Mouse (Mus musculus): Measurements from ENCODE around the gene Asphd1. TPM values are rescaled to one million over a fixed set of nuclear protein-coding genes. Genes with fewer than 3 reads are reported as not detected.

Gene Asphd1
- polyA plus RNA-seq, 1 experiment = 0.35 TPM

GRCm38 (mm10) chr7:126959780-126960179, 10.4 kb upstream of the Asphd1 start:
- H3K27ac ChIP-seq (ENCODE audit: control insufficient read depth, insufficient read depth, low read length) = no peak overlapping the region
- 57% methylated on average over 9 of the region's 9 CpGs for WGBS
- H3K36me3 ChIP-seq (ENCODE audit: control insufficient read depth, insufficient read depth, low read length) = no peaks in the 10 kb centered on the region
- H3K4me3 ChIP-seq (ENCODE audit: control insufficient read depth, insufficient read depth, low read length) = no peak overlapping the region
- no peaks in the 10 kb centered on the region for H3K27me3 ChIP-seq (ENCODE audit: control insufficient read depth, insufficient read depth, low read length)
- no peaks in the 10 kb centered on the region for H3K4me1 ChIP-seq (replicated peaks; ENCODE audit: control insufficient read depth, insufficient read depth, low read length)
- DNase-seq = no peak
- no peak for TF ChIP-seq CTCF (IDR thresholded peaks at IDR 0.05; ENCODE audit: borderline replicate concordance, control insufficient read depth, extremely low read depth, insufficient read depth, low read length, poor library complexity)
- no peak for TF ChIP-seq POLR2A (IDR thresholded peaks at IDR 0.05; ENCODE audit: control insufficient read depth, extremely low read depth, insufficient read depth, low read length, poor library complexity)

GRCm38 (mm10) chr7:126955125-126955524, 5.7 kb upstream of the Asphd1 start:
- WGBS = 35% methylated on average over 3 of the region's 3 CpGs
- DNase-seq = no peak
- no peak for TF ChIP-seq CTCF (IDR thresholded peaks at IDR 0.05; ENCODE audit: borderline replicate concordance, control insufficient read depth, extremely low read depth, insufficient read depth, low read length, poor library complexity)
- 0 out of 2 replicates have a peak, but pooled peaks cover 5% of the 10 kb centered on the region for H3K4me1 ChIP-seq (replicated peaks; ENCODE audit: control insufficient read depth, insufficient read depth, low read length)
- no peaks in the 10 kb centered on the region for H3K36me3 ChIP-seq (ENCODE audit: control insufficient read depth, insufficient read depth, low read length)
- no peak overlapping the region for H3K27ac ChIP-seq (ENCODE audit: control insufficient read depth, insufficient read depth, low read length)
- no peak overlapping the region for H3K4me3 ChIP-seq (ENCODE audit: control insufficient read depth, insufficient read depth, low read length)
- peaks cover 2% of the 10 kb centered on the region; the same call in 1 of the 2 replicates for H3K27me3 ChIP-seq (ENCODE audit: control insufficient read depth, insufficient read depth, low read length)

- Histone ChIP-seq H3K36me3 (ENCODE audit: control insufficient read depth, insufficient read depth, low read length) (no peaks in the 10 kb centered on the region), H3K4me3 (ENCODE audit: control insufficient read depth, insufficient read depth, low read length) (no peak overlapping the region), H3K27me3 (ENCODE audit: control insufficient read depth, insufficient read depth, low read length) (peaks cover 2% of the 10 kb centered on the region; the same call in 1 of the 2 replicates), H3K27ac (ENCODE audit: control insufficient read depth, insufficient read depth, low read length) (no peak overlapping the region), H3K4me1 (replicated peaks; ENCODE audit: control insufficient read depth, insufficient read depth, low read length) (peaks cover 11% of the 10 kb centered on the region)
- DNase-seq = no peak
- TF ChIP-seq CTCF (IDR thresholded peaks at IDR 0.05; ENCODE audit: borderline replicate concordance, control insufficient read depth, extremely low read depth, insufficient read depth, low read length, poor library complexity) (no peak), POLR2A (IDR thresholded peaks at IDR 0.05; ENCODE audit: control insufficient read depth, extremely low read depth, insufficient read depth, low read length, poor library complexity) (no peak)
- 4% methylated on average over 8 of the region's 8 CpGs for WGBS
These were observed 3.3 kb upstream of the Asphd1 start for GRCm38 (mm10) chr7:126952646-126953045.

GRCm38 (mm10) chr7:126951741-126952140, 2.4 kb upstream of the Asphd1 start:
- Histone ChIP-seq H3K4me3 (ENCODE audit: control insufficient read depth, insufficient read depth, low read length) (no peak overlapping the region), H3K27ac (ENCODE audit: control insufficient read depth, insufficient read depth, low read length) (no peak overlapping the region), H3K27me3 (ENCODE audit: control insufficient read depth, insufficient read depth, low read length) (peaks cover 2% of the 10 kb centered on the region; the same call in 1 of the 2 replicates), H3K4me1 (replicated peaks; ENCODE audit: control insufficient read depth, insufficient read depth, low read length) (peaks cover 11% of the 10 kb centered on the region), H3K36me3 (ENCODE audit: control insufficient read depth, insufficient read depth, low read length) (no peaks in the 10 kb centered on the region)
- TF ChIP-seq POLR2A (IDR thresholded peaks at IDR 0.05; ENCODE audit: control insufficient read depth, extremely low read depth, insufficient read depth, low read length, poor library complexity) = no peak
- TF ChIP-seq CTCF (IDR thresholded peaks at IDR 0.05; ENCODE audit: borderline replicate concordance, control insufficient read depth, extremely low read depth, insufficient read depth, low read length, poor library complexity) = no peak
- no peak for DNase-seq
- 54% methylated on average over 4 of the region's 4 CpGs for WGBS

- Histone ChIP-seq H3K4me3 (ENCODE audit: control insufficient read depth, insufficient read depth, low read length) (no peak overlapping the region), H3K4me1 (replicated peaks; ENCODE audit: control insufficient read depth, insufficient read depth, low read length) (peaks cover 11% of the 10 kb centered on the region), H3K27me3 (ENCODE audit: control insufficient read depth, insufficient read depth, low read length) (peaks cover 2% of the 10 kb centered on the region; the same call in 1 of the 2 replicates), H3K27ac (ENCODE audit: control insufficient read depth, insufficient read depth, low read length) (no peak overlapping the region), H3K36me3 (ENCODE audit: control insufficient read depth, insufficient read depth, low read length) (no peaks in the 10 kb centered on the region)
- TF ChIP-seq POLR2A (IDR thresholded peaks at IDR 0.05; ENCODE audit: control insufficient read depth, extremely low read depth, insufficient read depth, low read length, poor library complexity) (no peak), CTCF (IDR thresholded peaks at IDR 0.05; ENCODE audit: borderline replicate concordance, control insufficient read depth, extremely low read depth, insufficient read depth, low read length, poor library complexity) (no peak)
- no peak for DNase-seq
- WGBS = 18% methylated on average over 26 of the region's 26 CpGs
These were observed 1.5 kb upstream of the Asphd1 start for GRCm38 (mm10) chr7:126950647-126951615.

GRCm38 (mm10) chr7:126949793-126950646, 638 bp upstream of the Asphd1 start, which contains the start of gene Sez6l2:
Gene Sez6l2 (plus strand): TSS chr7:126950563.
- peaks cover 11% of the 10 kb centered on the region for H3K4me1 ChIP-seq (replicated peaks; ENCODE audit: control insufficient read depth, insufficient read depth, low read length)
- WGBS = 3% methylated on average over 42 of the region's 42 CpGs
- peak; percentile 93 for DNase-seq
- H3K27me3 ChIP-seq (ENCODE audit: control insufficient read depth, insufficient read depth, low read length) = peaks cover 2% of the 10 kb centered on the region; the same call in 1 of the 2 replicates
- H3K36me3 ChIP-seq (ENCODE audit: control insufficient read depth, insufficient read depth, low read length) = no peaks in the 10 kb centered on the region
- H3K4me3 ChIP-seq (ENCODE audit: control insufficient read depth, insufficient read depth, low read length) = peak within 1 kb of the TSS; percentile 2
- no peak within 1 kb of the TSS for H3K27ac ChIP-seq (ENCODE audit: control insufficient read depth, insufficient read depth, low read length)
- TF ChIP-seq POLR2A (IDR thresholded peaks at IDR 0.05; ENCODE audit: control insufficient read depth, extremely low read depth, insufficient read depth, low read length, poor library complexity) = no peak
- no peak for TF ChIP-seq CTCF (IDR thresholded peaks at IDR 0.05; ENCODE audit: borderline replicate concordance, control insufficient read depth, extremely low read depth, insufficient read depth, low read length, poor library complexity)
